In the genomic region with DNA sequence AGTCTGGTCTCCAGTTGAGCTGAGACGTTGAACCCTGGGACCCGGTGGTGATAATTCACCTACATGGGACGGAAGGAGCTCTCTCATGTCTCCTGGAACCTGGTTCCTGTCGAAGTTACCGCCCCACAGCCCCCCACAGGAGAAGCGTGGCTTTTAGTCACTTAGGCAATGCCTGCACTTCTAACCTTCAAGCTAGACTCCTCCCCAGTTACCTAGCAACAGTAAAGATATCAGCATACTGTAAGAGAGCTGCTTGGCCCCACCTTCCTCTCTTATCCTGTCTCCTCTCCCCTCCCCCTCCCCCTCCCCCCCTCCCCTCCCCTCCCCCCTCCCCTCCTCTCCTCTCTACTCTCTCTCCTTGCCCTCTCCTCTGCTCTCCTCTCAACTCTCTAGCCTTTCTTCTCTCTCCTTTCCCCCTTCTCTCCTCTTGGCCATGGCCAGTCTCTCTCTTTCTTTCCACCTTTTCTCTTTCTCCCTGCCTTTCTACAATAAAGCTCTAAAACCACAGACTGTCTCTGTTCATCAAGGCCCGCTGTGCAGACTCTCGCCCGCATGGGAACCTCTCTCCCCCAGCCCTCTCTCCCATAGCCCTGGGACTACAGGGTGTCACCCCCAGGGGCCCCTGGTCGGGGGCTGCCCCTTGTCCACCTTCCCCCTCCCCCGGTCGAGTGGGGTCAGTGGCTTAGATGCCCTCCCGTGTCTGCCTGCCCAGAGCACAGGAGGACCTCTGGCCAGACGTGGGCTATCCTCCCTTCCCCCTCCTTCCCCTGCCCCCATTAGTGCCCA, we compare ENCODE assay signal across 8 mouse cellular contexts.
DNase-seq lines count a peak whose midpoint lies in the region; ATAC-seq and TF ChIP-seq lines count a peak whose summit lies in the region.

No protein-coding gene starts in this region.

- H3K27ac ChIP-seq in lung, postnatal 0 days (ENCODE audit: low read length), result no peak overlapping the region
- H3K27ac ChIP-seq in stomach, postnatal 0 days (replicated peaks), result no peak overlapping the region

- no peak for TF ChIP-seq EP300 in lung, postnatal 0 days (IDR thresholded peaks at IDR 0.05)
- no peak for TF ChIP-seq EP300 in stomach, postnatal 0 days (optimal IDR thresholded peaks at IDR 0.05)

- H3K9ac ChIP-seq in lung, postnatal 0 days (replicated peaks; ENCODE audit: low read depth), result no peak overlapping the region
- H3K9ac ChIP-seq in stomach, postnatal 0 days (ENCODE audit: low read length), result no peak overlapping the region

- ATAC-seq in lung, postnatal 0 days, result no peak; the same call in 1 of the 2 replicates
- ATAC-seq in stomach, postnatal 0 days (ENCODE audit: low FRiP score, low TSS enrichment), result peak; percentile 42; the same call in 1 of the 2 replicates

- no peak overlapping the region for H3K4me2 ChIP-seq in lung, postnatal 0 days (replicated peaks; ENCODE audit: low read depth, low read length)
- H3K4me2 ChIP-seq in stomach, postnatal 0 days (replicated peaks; ENCODE audit: low read depth), result no peak overlapping the region

- no peaks in the 10 kb centered on the region for H3K4me1 ChIP-seq in lung, postnatal 0 days (ENCODE audit: insufficient read depth, low read depth, low read length)
- H3K4me1 ChIP-seq in stomach, postnatal 0 days (replicated peaks; ENCODE audit: control insufficient read depth, insufficient read depth), result no peaks in the 10 kb centered on the region

- H3K9me3 ChIP-seq in lung, postnatal 0 days (ENCODE audit: low read length), result no peaks in the 10 kb centered on the region
- H3K9me3 ChIP-seq in stomach, postnatal 0 days (ENCODE audit: control insufficient read depth, low read length), result no peaks in the 10 kb centered on the region

- H3K27me3 ChIP-seq in lung, postnatal 0 days (replicated peaks; ENCODE audit: insufficient read depth, low read length), result no peaks in the 10 kb centered on the region
- H3K27me3 ChIP-seq in stomach, postnatal 0 days (ENCODE audit: control insufficient read depth, insufficient read depth, low read length), result no peaks in the 10 kb centered on the region

- H3K36me3 ChIP-seq in lung, postnatal 0 days (ENCODE audit: insufficient read depth, low read length), result no peaks in the 10 kb centered on the region
- H3K36me3 ChIP-seq in stomach, postnatal 0 days (ENCODE audit: control insufficient read depth, insufficient read depth, low read length), result no peaks in the 10 kb centered on the region

- peak; percentile 5 for DNase-seq in adrenal gland, postnatal 10 days
- DNase-seq in adrenal gland, adult 8-10 months, result no peak
- peak; percentile 36 for DNase-seq in lung, postnatal 0 days (ENCODE audit: low spot score)
- DNase-seq in lung, postnatal 25 days (ENCODE audit: low spot score), result no peak
- peak; percentile 12 for DNase-seq in kidney, postnatal 14 days
- no peak for DNase-seq in stomach, postnatal 0 days (ENCODE audit: low spot score)
- DNase-seq in Muller cell, postnatal 12 days (ENCODE audit: inconsistent ontology term), result no peak
- no peak for DNase-seq in adrenal gland, postnatal 25 days

- no peak overlapping the region for H3K4me3 ChIP-seq in lung, postnatal 0 days (ENCODE audit: low read depth, low read length)
- H3K4me3 ChIP-seq in stomach, postnatal 0 days (ENCODE audit: low read depth, low read length), result no peak overlapping the region

- WGBS in lung, postnatal 0 days, result 24% methylated on average over 14 of the region's 14 CpGs
- 32% methylated on average over 14 of the region's 14 CpGs for WGBS in stomach, postnatal 0 days

- TF ChIP-seq CTCF in lung, postnatal 0 days (IDR thresholded peaks at IDR 0.05), result no peak
- TF ChIP-seq CTCF in stomach, postnatal 0 days (IDR thresholded peaks at IDR 0.05; ENCODE audit: low read depth), result no peak

Comparison
In these comparisons a context has a peak if more than half of its experiments do, and no peak if none do; other contexts are left out.
1. DNase-seq: peak in adrenal gland, postnatal 10 days (single experiment), lung, postnatal 0 days (single experiment) and kidney, postnatal 14 days (single experiment); none in adrenal gland, adult 8-10 months (single experiment), lung, postnatal 25 days (single experiment), stomach, postnatal 0 days (single experiment), Muller cell, postnatal 12 days (single experiment) and adrenal gland, postnatal 25 days (single experiment).